Mouse (Mus musculus): Measurements from ENCODE around the gene Rbm17. TPM values are rescaled to one million over a fixed set of nuclear protein-coding genes. Genes with fewer than 3 reads are reported as not detected.

Gene Rbm17
- 21.6 and 123 TPM in 2 replicates for polyA plus RNA-seq (2012; ENCODE audit: insufficient read depth, low replicate concordance)

GRCm38 (mm10) chr2:11604053-11604452 is at the start of gene Rbm17:
Rbm17 (minus strand) TSS chr2:11604153.
- peak within 1 kb of the TSS; percentile 97 for H3K4me3 ChIP-seq (replicated peaks)
- H3K27me3 ChIP-seq (replicated peaks): no peaks in the 10 kb centered on the region
- peaks cover 22% of the 10 kb centered on the region for H3K4me1 ChIP-seq
- peaks cover 25% of the 10 kb centered on the region for H3K36me3 ChIP-seq (replicated peaks; ENCODE audit: low read length)
- TF ChIP-seq GATA1 (IDR thresholded peaks at IDR 0.05; ENCODE audit: borderline replicate concordance, low read length): no peak
- TF ChIP-seq FLI1 (IDR thresholded peaks at IDR 0.05; ENCODE audit: low read length): no peak
- no peaks in the 10 kb centered on the region for H3K9me3 ChIP-seq

GRCm38 (mm10) chr2:11653330-11653729 is 49.4 kb upstream of the Rbm17 start:
- peaks cover 55% of the 10 kb centered on the region for H3K4me1 ChIP-seq
- peak overlapping the region; percentile 86 for H3K4me3 ChIP-seq (replicated peaks)
- H3K27me3 ChIP-seq (replicated peaks): no peaks in the 10 kb centered on the region
- no peaks in the 10 kb centered on the region for H3K36me3 ChIP-seq (replicated peaks; ENCODE audit: low read length)
- TF ChIP-seq GATA1 (IDR thresholded peaks at IDR 0.05; ENCODE audit: borderline replicate concordance, low read length) (no peak), FLI1 (IDR thresholded peaks at IDR 0.05; ENCODE audit: low read length) (no peak)
- H3K9me3 ChIP-seq: no peaks in the 10 kb centered on the region

- H3K9me3 ChIP-seq: no peaks in the 10 kb centered on the region
- H3K27me3 ChIP-seq (replicated peaks): no peaks in the 10 kb centered on the region
- peaks cover 52% of the 10 kb centered on the region for H3K4me1 ChIP-seq
- no peaks in the 10 kb centered on the region for H3K36me3 ChIP-seq (replicated peaks; ENCODE audit: low read length)
- no peak for TF ChIP-seq GATA1 (IDR thresholded peaks at IDR 0.05; ENCODE audit: borderline replicate concordance, low read length)
- TF ChIP-seq FLI1 (IDR thresholded peaks at IDR 0.05; ENCODE audit: low read length): no peak
- H3K4me3 ChIP-seq (replicated peaks): no peak overlapping the region
Measured at GRCm38 (mm10) chr2:11652780-11653179, 48.8 kb upstream of the Rbm17 start.

- H3K4me1 ChIP-seq: peaks cover 46% of the 10 kb centered on the region
- H3K36me3 ChIP-seq (replicated peaks; ENCODE audit: low read length): no peaks in the 10 kb centered on the region
- H3K4me3 ChIP-seq (replicated peaks): no peak overlapping the region
- peaks cover 2% of the 10 kb centered on the region for H3K27me3 ChIP-seq (replicated peaks)
- no peaks in the 10 kb centered on the region for H3K9me3 ChIP-seq
- TF ChIP-seq FLI1 (IDR thresholded peaks at IDR 0.05; ENCODE audit: low read length) (no peak), GATA1 (IDR thresholded peaks at IDR 0.05; ENCODE audit: borderline replicate concordance, low read length) (no peak)
Measured at GRCm38 (mm10) chr2:11652196-11652595, 48.2 kb upstream of the Rbm17 start.

GRCm38 (mm10) chr2:11651476-11651875 is 47.5 kb upstream of the Rbm17 start:
- H3K4me1 ChIP-seq: peaks cover 46% of the 10 kb centered on the region
- peaks cover 2% of the 10 kb centered on the region for H3K27me3 ChIP-seq (replicated peaks)
- H3K9me3 ChIP-seq: no peaks in the 10 kb centered on the region
- H3K4me3 ChIP-seq (replicated peaks): no peak overlapping the region
- no peaks in the 10 kb centered on the region for H3K36me3 ChIP-seq (replicated peaks; ENCODE audit: low read length)
- TF ChIP-seq GATA1 (IDR thresholded peaks at IDR 0.05; ENCODE audit: borderline replicate concordance, low read length) (no peak), FLI1 (IDR thresholded peaks at IDR 0.05; ENCODE audit: low read length) (no peak)

- H3K36me3 ChIP-seq (replicated peaks; ENCODE audit: low read length): no peaks in the 10 kb centered on the region
- H3K9me3 ChIP-seq: no peaks in the 10 kb centered on the region
- no peak overlapping the region for H3K4me3 ChIP-seq (replicated peaks)
- H3K27me3 ChIP-seq (replicated peaks): peaks cover 2% of the 10 kb centered on the region
- no peak for TF ChIP-seq GATA1 (IDR thresholded peaks at IDR 0.05; ENCODE audit: borderline replicate concordance, low read length)
- TF ChIP-seq FLI1 (IDR thresholded peaks at IDR 0.05; ENCODE audit: low read length): no peak
- peaks cover 18% of the 10 kb centered on the region for H3K4me1 ChIP-seq
Measured at GRCm38 (mm10) chr2:11645297-11645696, 41.3 kb upstream of the Rbm17 start.

GRCm38 (mm10) chr2:11644057-11644456 is 40.1 kb upstream of the Rbm17 start:
- Histone ChIP-seq H3K4me3 (replicated peaks) (no peak overlapping the region), H3K36me3 (replicated peaks; ENCODE audit: low read length) (no peaks in the 10 kb centered on the region), H3K27me3 (replicated peaks) (peaks cover 2% of the 10 kb centered on the region), H3K4me1 (peaks cover 18% of the 10 kb centered on the region), H3K9me3 (no peaks in the 10 kb centered on the region)
- TF ChIP-seq GATA1 (IDR thresholded peaks at IDR 0.05; ENCODE audit: borderline replicate concordance, low read length) (no peak), FLI1 (IDR thresholded peaks at IDR 0.05; ENCODE audit: low read length) (no peak)

GRCm38 (mm10) chr2:11642451-11642941 is 38.5 kb upstream of the Rbm17 start, which contains the start of gene Il2ra:
Il2ra (plus strand) TSS chr2:11642807.
- Histone ChIP-seq H3K36me3 (replicated peaks; ENCODE audit: low read length) (no peaks in the 10 kb centered on the region), H3K9me3 (no peaks in the 10 kb centered on the region), H3K4me1 (peaks cover 19% of the 10 kb centered on the region), H3K27me3 (replicated peaks) (peaks cover under 1% of the 10 kb centered on the region), H3K4me3 (replicated peaks) (no peak within 1 kb of the TSS)
- TF ChIP-seq FLI1 (IDR thresholded peaks at IDR 0.05; ENCODE audit: low read length): no peak
- no peak for TF ChIP-seq GATA1 (IDR thresholded peaks at IDR 0.05; ENCODE audit: borderline replicate concordance, low read length)

- TF ChIP-seq GATA1 (IDR thresholded peaks at IDR 0.05; ENCODE audit: borderline replicate concordance, low read length) (no peak), FLI1 (IDR thresholded peaks at IDR 0.05; ENCODE audit: low read length) (no peak)
- Histone ChIP-seq H3K27me3 (replicated peaks) (no peaks in the 10 kb centered on the region), H3K4me1 (peaks cover 32% of the 10 kb centered on the region), H3K4me3 (replicated peaks) (peak overlapping the region; percentile 7), H3K36me3 (replicated peaks; ENCODE audit: low read length) (no peaks in the 10 kb centered on the region), H3K9me3 (peaks cover 6% of the 10 kb centered on the region; the same call in 1 of the 2 replicates)
Measured at GRCm38 (mm10) chr2:11637115-11637514, 33.2 kb upstream of the Rbm17 start.

GRCm38 (mm10) chr2:11636138-11636480 is 32.2 kb upstream of the Rbm17 start:
- Histone ChIP-seq H3K27me3 (replicated peaks) (no peaks in the 10 kb centered on the region), H3K4me1 (peaks cover 25% of the 10 kb centered on the region), H3K9me3 (peaks cover 6% of the 10 kb centered on the region; the same call in 1 of the 2 replicates), H3K4me3 (replicated peaks) (no peak overlapping the region), H3K36me3 (replicated peaks; ENCODE audit: low read length) (no peaks in the 10 kb centered on the region)
- TF ChIP-seq FLI1 (IDR thresholded peaks at IDR 0.05; ENCODE audit: low read length) (no peak), GATA1 (IDR thresholded peaks at IDR 0.05; ENCODE audit: borderline replicate concordance, low read length) (no peak)

All from megakaryocyte, embryonic 14.5 days (primary cell).